Mouse (Mus musculus) neutrophil, adult 5-6 weeks (primary cell): ENCODE results near the gene Plcb2. TPM values are rescaled to one million over a fixed set of nuclear protein-coding genes. Genes with fewer than 3 reads are reported as not detected.

ENCODE experiments used
- ATAC-seq: fragments of 151-379, 151-347 bp; 2 replicates; pipeline ENCODE4 v1.8.0; 2017; ENCODE audit warnings: mild to moderate bottlenecking, moderate TSS enrichment; ENCODE audit not compliant: insufficient number of reproducible peaks, poor library complexity, low FRiP score, severe bottlenecking; ENCODE audit errors: extremely low read depth
- total RNA-seq: library from RNA; stranded (forward); fragments of 200-1000 nt; gene quantifications from 2 replicates; pipeline ENCODE4 v1.2.3, GENCODE M21; 2017

Gene Plcb2
- 87.3 and 90.5 TPM in 2 replicates for total RNA-seq

- peak; percentile 46 for ATAC-seq
Measured at GRCm38 (mm10) chr2:118728337-118728736, at the start of gene Plcb2. Gene Plcb2, minus strand, starts transcription at chr2:118728438.

GRCm38 (mm10) chr2:118776295-118776694 is 48.1 kb upstream of the Plcb2 start:
- no peak for ATAC-seq

GRCm38 (mm10) chr2:118775846-118776245 is 47.6 kb upstream of the Plcb2 start:
- ATAC-seq = no peak

GRCm38 (mm10) chr2:118775396-118775795 is 47.2 kb upstream of the Plcb2 start:
- no peak for ATAC-seq

GRCm38 (mm10) chr2:118774536-118774935 is 46.3 kb upstream of the Plcb2 start:
- ATAC-seq = no peak

GRCm38 (mm10) chr2:118772158-118772874 is 44.1 kb upstream of the Plcb2 start, which contains the start of gene Phgr1:
Gene Phgr1, plus strand, starts transcription at chr2:118772769.
- ATAC-seq = no peak

GRCm38 (mm10) chr2:118766041-118767033 is 38.1 kb upstream of the Plcb2 start:
- ATAC-seq = no peak

GRCm38 (mm10) chr2:118764875-118765274 is 36.6 kb upstream of the Plcb2 start:
- no peak for ATAC-seq

GRCm38 (mm10) chr2:118764094-118764831 is 36.0 kb upstream of the Plcb2 start:
- ATAC-seq = no peak

- ATAC-seq = no peak
Measured at GRCm38 (mm10) chr2:118763469-118763868, 35.2 kb upstream of the Plcb2 start.

- no peak for ATAC-seq
Measured at GRCm38 (mm10) chr2:118762784-118763148, 34.5 kb upstream of the Plcb2 start.

GRCm38 (mm10) chr2:118761906-118762783 is 33.9 kb upstream of the Plcb2 start, which contains the start of gene Ccdc9b:
Gene Ccdc9b, minus strand, starts transcription at chr2:118762661.
- no peak for ATAC-seq

GRCm38 (mm10) chr2:118761358-118761757 is 33.1 kb upstream of the Plcb2 start:
- ATAC-seq = no peak

GRCm38 (mm10) chr2:118760311-118761025 is 32.2 kb upstream of the Plcb2 start:
- ATAC-seq = no peak

GRCm38 (mm10) chr2:118759828-118760227 is 31.6 kb upstream of the Plcb2 start:
- ATAC-seq = peak; percentile 79

- ATAC-seq = no peak
Measured at GRCm38 (mm10) chr2:118756103-118756502, 27.9 kb upstream of the Plcb2 start.

GRCm38 (mm10) chr2:118755407-118755806 is 27.2 kb upstream of the Plcb2 start:
- ATAC-seq = no peak

- no peak for ATAC-seq
Measured at GRCm38 (mm10) chr2:118754143-118754542, 25.9 kb upstream of the Plcb2 start.
